Mouse (Mus musculus): ENCODE data around the gene Abcb9. TPM values are rescaled to one million over a fixed set of nuclear protein-coding genes. Genes with fewer than 3 reads are reported as not detected.

Abcb9 gene
- polyA plus RNA-seq, 2 experiments: 2.6 to 3.1 TPM

DNA sequence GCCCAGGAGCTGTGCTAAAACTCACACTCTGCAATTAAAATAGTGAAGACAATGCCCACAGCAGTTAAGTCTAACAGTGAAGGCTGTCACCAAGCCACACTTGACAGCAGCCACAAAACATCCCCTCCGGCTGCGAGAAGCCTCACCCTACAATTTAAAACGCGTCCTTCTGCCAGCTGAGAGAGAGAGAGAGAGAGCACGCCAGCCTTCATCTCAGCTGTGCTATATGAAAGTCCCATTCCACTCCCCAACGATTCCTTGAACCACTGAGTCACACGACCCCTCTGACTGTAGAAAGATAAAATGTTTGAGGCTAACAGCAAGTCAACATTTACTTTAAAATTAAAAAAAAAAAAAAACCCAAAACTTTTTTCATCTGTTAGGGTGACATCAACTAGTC lies 66.9 kb downstream of the Abcb9 start:
- Histone ChIP-seq H3K27ac (no peak overlapping the region), H3K27me3 (ENCODE audit: control insufficient read depth, insufficient read depth, low read length) (no peaks in the 10 kb centered on the region), H3K4me3 (ENCODE audit: insufficient read depth in 1 of 2, low read depth in 2 of 2, low read length in 2 of 2) (no peak overlapping the region), H3K4me1 (replicated peaks; ENCODE audit: control insufficient read depth in 2 of 2, insufficient read depth in 2 of 2, low read length in 1 of 2) (peaks cover 29 to 59% of the 10 kb centered on the region in 2 experiments), H3K36me3 (replicated peaks; ENCODE audit: control insufficient read depth, insufficient read depth, low read depth) (no peaks in the 10 kb centered on the region; the same call in none of the 2 replicates), H3K4me2 (ENCODE audit: low read depth) (peak overlapping the region; percentile 99), H3K9me3 (ENCODE audit: control insufficient read depth, low read length) (no peaks in the 10 kb centered on the region), H3K9ac (replicated peaks) (no peak overlapping the region; the same call in 1 of the 2 replicates)
- no peak for DNase-seq (ENCODE audit: low read depth in 3 of 3, low spot score in 3 of 3)
- 27% methylated on average over 7 of the region's 7 CpGs for WGBS (ENCODE audit: insufficient replicate concordance)
- ATAC-seq (ENCODE audit: insufficient read depth): no peak
- TF ChIP-seq EP300 (IDR thresholded peaks at IDR 0.05; ENCODE audit: low read depth) (no peak), CTCF (IDR thresholded peaks at IDR 0.05; ENCODE audit: low read depth) (no peak)

DNA sequence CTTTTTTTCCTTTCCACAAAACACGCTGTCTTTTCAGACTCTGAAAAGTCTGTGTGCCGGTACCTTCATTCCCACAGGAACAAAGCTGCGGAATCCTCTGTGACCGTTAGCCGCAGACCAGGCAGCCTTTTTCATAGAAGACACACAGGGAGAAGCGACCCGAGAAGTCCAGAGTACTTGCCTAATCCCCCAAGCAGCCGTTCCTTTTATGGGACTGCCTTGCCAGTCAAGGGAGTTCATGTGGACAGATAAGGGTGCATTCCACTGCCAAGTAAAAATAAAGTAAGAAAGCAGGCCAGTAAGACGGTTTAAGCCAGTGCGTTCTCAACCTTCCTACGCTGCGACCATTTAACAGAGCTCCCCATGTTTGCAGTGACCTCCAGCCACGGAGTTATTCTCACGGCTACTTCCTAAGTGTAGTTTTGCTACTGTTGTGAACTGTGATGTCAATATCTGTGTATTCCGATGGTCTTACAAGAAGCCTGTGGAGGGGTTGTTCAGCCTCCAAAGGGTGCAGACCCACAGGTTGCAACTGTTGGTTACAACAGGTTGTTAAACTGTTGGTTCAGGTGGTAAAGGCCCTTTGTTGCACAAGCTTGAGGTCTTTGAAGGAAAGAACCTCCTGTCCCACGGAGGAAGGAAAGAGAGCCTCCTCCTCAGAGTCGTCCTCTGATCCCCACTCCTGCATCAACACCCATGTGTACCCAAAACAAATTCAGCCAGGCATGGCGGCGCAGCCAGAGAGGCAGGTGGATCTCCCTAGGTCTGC lies 67.7 kb downstream of the Abcb9 start:
- H3K4me1 ChIP-seq (replicated peaks; ENCODE audit: control insufficient read depth in 2 of 2, insufficient read depth in 2 of 2, low read length in 1 of 2): peaks cover 32 to 62% of the 10 kb centered on the region in 2 experiments
- no peak overlapping the region for H3K9ac ChIP-seq (replicated peaks)
- H3K36me3 ChIP-seq (replicated peaks; ENCODE audit: control insufficient read depth, insufficient read depth, low read depth): no peaks in the 10 kb centered on the region; the same call in none of the 2 replicates
- H3K27me3 ChIP-seq (ENCODE audit: control insufficient read depth, insufficient read depth, low read length): no peaks in the 10 kb centered on the region
- no peak for TF ChIP-seq CTCF (IDR thresholded peaks at IDR 0.05; ENCODE audit: low read depth)
- no peak for TF ChIP-seq EP300 (IDR thresholded peaks at IDR 0.05; ENCODE audit: low read depth)
- no peak for DNase-seq (ENCODE audit: low read depth in 3 of 3, low spot score in 3 of 3)
- no peaks in the 10 kb centered on the region for H3K9me3 ChIP-seq (ENCODE audit: control insufficient read depth, low read length)
- ATAC-seq (ENCODE audit: insufficient read depth): no peak
- peak overlapping the region; percentile 99 for H3K4me2 ChIP-seq (ENCODE audit: low read depth)
- no peak overlapping the region for H3K27ac ChIP-seq
- no peak overlapping the region for H3K4me3 ChIP-seq (ENCODE audit: insufficient read depth in 1 of 2, low read depth in 2 of 2, low read length in 2 of 2)
- WGBS (ENCODE audit: insufficient replicate concordance): 50% methylated on average over 19 of the region's 19 CpGs

DNA sequence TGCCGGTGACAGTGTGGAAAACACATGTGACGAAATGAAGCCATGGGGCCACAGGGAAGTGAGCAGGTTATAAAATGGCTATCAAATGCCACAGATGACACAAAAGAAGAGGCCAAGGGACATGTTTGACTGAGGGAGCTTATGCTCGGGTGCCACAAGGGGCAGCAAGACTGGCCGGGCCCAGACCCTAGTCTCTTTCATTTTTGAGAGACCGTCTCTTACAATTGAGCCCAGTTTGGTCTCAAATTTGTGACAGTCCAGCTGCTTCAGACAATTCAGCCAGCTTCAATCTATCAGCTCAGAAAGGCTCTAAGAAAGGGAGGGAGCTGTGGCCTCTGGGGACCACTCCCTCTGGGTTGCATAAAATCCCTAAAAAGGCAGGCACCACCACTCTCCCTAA lies 69.0 kb downstream of the Abcb9 start:
- Histone ChIP-seq H3K36me3 (replicated peaks; ENCODE audit: control insufficient read depth, insufficient read depth, low read depth) (no peaks in the 10 kb centered on the region; the same call in none of the 2 replicates), H3K4me2 (ENCODE audit: low read depth) (no peak overlapping the region), H3K27ac (no peak overlapping the region), H3K27me3 (ENCODE audit: control insufficient read depth, insufficient read depth, low read length) (no peaks in the 10 kb centered on the region), H3K4me1 (replicated peaks; ENCODE audit: control insufficient read depth in 2 of 2, insufficient read depth in 2 of 2, low read length in 1 of 2) (peaks cover 39 to 70% of the 10 kb centered on the region in 2 experiments), H3K9ac (replicated peaks) (no peak overlapping the region), H3K9me3 (ENCODE audit: control insufficient read depth, low read length) (no peaks in the 10 kb centered on the region), H3K4me3 (ENCODE audit: insufficient read depth in 1 of 2, low read depth in 2 of 2, low read length in 2 of 2) (no peak overlapping the region)
- TF ChIP-seq CTCF (IDR thresholded peaks at IDR 0.05; ENCODE audit: low read depth): no peak
- no peak for TF ChIP-seq EP300 (IDR thresholded peaks at IDR 0.05; ENCODE audit: low read depth)
- DNase-seq (ENCODE audit: low read depth in 3 of 3, low spot score in 3 of 3) (no peak), ATAC-seq (ENCODE audit: insufficient read depth) (no peak)
- WGBS (ENCODE audit: insufficient replicate concordance): 72% methylated on average over 5 of the region's 5 CpGs

DNA sequence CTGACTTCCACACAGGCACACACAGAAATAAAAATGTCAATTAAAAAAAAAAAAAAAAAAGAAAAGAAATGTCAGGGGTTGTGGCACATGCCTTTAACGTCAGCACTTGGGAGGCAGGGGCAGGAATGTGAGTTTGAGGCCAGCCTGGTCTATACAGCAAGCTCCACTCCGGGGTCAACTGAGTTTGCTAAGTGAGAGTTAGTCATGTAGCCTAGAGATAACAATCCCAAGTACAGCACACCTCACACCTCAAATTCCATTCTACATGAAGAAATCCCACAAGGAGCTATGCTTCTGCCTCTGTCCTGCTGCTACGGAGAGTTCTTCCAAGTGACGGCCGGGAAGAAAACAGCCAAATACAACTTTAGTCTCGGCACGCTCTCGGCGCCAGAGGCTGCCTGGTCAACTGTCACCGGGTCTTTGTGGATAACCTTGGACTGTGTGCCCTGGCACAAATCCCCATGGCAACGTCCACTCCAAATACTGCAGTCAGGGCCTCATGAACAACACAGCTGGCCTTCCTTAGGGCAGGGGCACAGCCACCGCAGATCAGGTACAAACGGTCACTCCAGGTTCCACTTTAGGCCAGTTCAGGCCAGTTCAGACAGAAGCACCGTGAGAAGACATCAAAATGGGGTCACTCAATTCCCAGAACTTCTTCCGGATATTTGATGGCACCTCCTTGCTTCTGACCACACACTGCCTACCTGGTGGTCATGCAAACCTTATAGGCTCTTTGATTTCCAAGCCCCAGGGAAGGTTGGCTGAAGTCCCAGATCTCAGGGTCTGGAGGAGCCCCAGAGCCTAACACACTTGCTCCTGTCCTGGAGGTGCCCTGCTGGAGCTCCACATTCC lies 69.8 kb downstream of the Abcb9 start:
- Histone ChIP-seq H3K36me3 (replicated peaks; ENCODE audit: control insufficient read depth, insufficient read depth, low read depth) (no peaks in the 10 kb centered on the region; the same call in none of the 2 replicates), H3K4me3 (ENCODE audit: insufficient read depth in 1 of 2, low read depth in 2 of 2, low read length in 2 of 2) (no peak overlapping the region), H3K9me3 (ENCODE audit: control insufficient read depth, low read length) (no peaks in the 10 kb centered on the region), H3K4me1 (replicated peaks; ENCODE audit: control insufficient read depth in 2 of 2, insufficient read depth in 2 of 2, low read length in 1 of 2) (peaks cover 40 to 75% of the 10 kb centered on the region in 2 experiments), H3K4me2 (ENCODE audit: low read depth) (0 out of 2 replicates have a peak overlapping the region, but pooled peaks have one; percentile 16), H3K27me3 (ENCODE audit: control insufficient read depth, insufficient read depth, low read length) (no peaks in the 10 kb centered on the region), H3K9ac (replicated peaks) (no peak overlapping the region), H3K27ac (no peak overlapping the region)
- ATAC-seq (ENCODE audit: insufficient read depth) (no peak), DNase-seq (ENCODE audit: low read depth in 3 of 3, low spot score in 3 of 3) (no peak)
- no peak for TF ChIP-seq EP300 (IDR thresholded peaks at IDR 0.05; ENCODE audit: low read depth)
- no peak for TF ChIP-seq CTCF (IDR thresholded peaks at IDR 0.05; ENCODE audit: low read depth)
- 80% methylated on average over 15 of the region's 15 CpGs for WGBS (ENCODE audit: insufficient replicate concordance)

DNA sequence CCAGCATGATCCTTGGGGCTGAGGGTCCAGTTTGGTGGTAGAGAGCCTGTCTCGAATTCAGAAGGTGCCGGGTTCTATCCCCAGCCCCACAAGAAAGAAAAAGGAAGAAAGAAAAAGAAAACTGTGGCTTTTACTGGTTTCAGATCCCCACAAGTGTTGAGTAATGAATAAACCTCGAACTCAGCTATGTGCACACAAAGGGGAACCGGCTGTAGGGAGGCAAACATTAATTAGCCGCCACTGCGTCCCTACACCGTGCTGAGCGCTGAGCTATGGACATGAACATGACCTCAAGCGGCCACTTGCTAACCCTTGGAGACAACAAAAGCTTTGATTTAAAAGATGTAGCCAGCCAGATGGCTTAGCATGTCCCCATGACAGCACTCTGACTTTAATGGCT lies 70.5 kb downstream of the Abcb9 start:
- Histone ChIP-seq H3K4me1 (replicated peaks; ENCODE audit: control insufficient read depth in 2 of 2, insufficient read depth in 2 of 2, low read length in 1 of 2) (peaks cover 39 to 73% of the 10 kb centered on the region in 2 experiments), H3K4me2 (ENCODE audit: low read depth) (no peak overlapping the region), H3K4me3 (ENCODE audit: insufficient read depth in 1 of 2, low read depth in 2 of 2, low read length in 2 of 2) (no peak overlapping the region), H3K9ac (replicated peaks) (no peak overlapping the region), H3K27me3 (ENCODE audit: control insufficient read depth, insufficient read depth, low read length) (no peaks in the 10 kb centered on the region), H3K9me3 (ENCODE audit: control insufficient read depth, low read length) (no peaks in the 10 kb centered on the region), H3K27ac (0 out of 2 replicates have a peak overlapping the region, but pooled peaks have one; percentile 12), H3K36me3 (replicated peaks; ENCODE audit: control insufficient read depth, insufficient read depth, low read depth) (no peaks in the 10 kb centered on the region; the same call in none of the 2 replicates)
- ATAC-seq (ENCODE audit: insufficient read depth) (no peak), DNase-seq (ENCODE audit: low read depth in 3 of 3, low spot score in 3 of 3) (no peak)
- no peak for TF ChIP-seq CTCF (IDR thresholded peaks at IDR 0.05; ENCODE audit: low read depth)
- no peak for TF ChIP-seq EP300 (IDR thresholded peaks at IDR 0.05; ENCODE audit: low read depth)
- 56% methylated on average over 9 of the region's 9 CpGs for WGBS (ENCODE audit: insufficient replicate concordance)
